Mouse (Mus musculus) layer of hippocampus, adult 2 months (tissue): Measurements from ENCODE around the gene Fmnl1. TPM values are rescaled to one million over a fixed set of nuclear protein-coding genes. Genes with fewer than 3 reads are reported as not detected.

Experiments used
- DNase-seq, 2 experiments: peaks; one replicate each; pipeline ENCODE4 v3.0.0; 2022; ENCODE audit warnings: low spot score in 2 of 2
- H3K27ac ChIP-seq: fragments of 200-600 bp; 2 replicates; pipeline ENCODE4 v1.8.1; 2022
- H3K4me3 ChIP-seq: fragments of 200-600 bp; 2 replicates; pipeline ENCODE4 v1.8.1; 2022; ENCODE audit warnings: mild to moderate bottlenecking
- CTCF ChIP-seq: fragments of 200-600 bp; conservative IDR thresholded peaks from 2 replicates; pipeline ENCODE4 v1.8.1; 2022; ENCODE audit warnings: antibody characterized with exemption, mild to moderate bottlenecking, moderate library complexity
- total RNA-seq, 2 experiments: library from RNA; stranded (reverse); gene quantifications; 2 replicates each; pipeline ENCODE4 v1.2.3; 2021

Fmnl1 gene
- total RNA-seq, 2 experiments from 2014 or later = 142 to 156 TPM

DNA sequence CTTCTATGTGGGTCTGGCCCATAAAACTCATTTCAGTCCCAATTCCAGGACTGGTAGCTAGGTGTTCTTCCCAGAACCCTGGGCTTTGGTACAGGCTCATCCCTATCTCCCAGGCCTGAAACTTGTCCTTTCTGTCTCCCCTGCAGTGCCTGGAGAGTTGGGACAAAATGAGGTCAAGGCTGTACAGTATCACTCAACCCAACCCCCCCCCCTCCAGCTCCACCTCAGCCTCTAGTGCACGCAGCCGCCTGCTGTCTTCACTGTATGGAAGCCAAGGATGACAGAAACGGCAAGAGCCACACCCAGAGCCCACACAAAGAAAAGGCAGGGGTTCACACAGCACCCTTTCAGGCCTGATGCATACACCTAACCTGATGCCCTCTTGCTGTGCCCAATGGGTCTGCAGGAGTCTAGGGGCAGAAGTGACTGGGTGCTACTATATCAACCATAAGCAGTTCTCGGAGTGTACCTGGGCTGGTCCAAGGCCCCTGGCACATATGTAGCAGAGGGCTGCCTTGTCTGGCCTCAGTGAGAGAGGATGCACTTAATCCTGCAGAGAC lies 75.9 kb downstream of the Fmnl1 start:
- no peak for TF ChIP-seq CTCF
- no peak overlapping the region for H3K4me3 ChIP-seq
- H3K27ac ChIP-seq = peak overlapping the region; percentile 75
- no peak for DNase-seq

DNA sequence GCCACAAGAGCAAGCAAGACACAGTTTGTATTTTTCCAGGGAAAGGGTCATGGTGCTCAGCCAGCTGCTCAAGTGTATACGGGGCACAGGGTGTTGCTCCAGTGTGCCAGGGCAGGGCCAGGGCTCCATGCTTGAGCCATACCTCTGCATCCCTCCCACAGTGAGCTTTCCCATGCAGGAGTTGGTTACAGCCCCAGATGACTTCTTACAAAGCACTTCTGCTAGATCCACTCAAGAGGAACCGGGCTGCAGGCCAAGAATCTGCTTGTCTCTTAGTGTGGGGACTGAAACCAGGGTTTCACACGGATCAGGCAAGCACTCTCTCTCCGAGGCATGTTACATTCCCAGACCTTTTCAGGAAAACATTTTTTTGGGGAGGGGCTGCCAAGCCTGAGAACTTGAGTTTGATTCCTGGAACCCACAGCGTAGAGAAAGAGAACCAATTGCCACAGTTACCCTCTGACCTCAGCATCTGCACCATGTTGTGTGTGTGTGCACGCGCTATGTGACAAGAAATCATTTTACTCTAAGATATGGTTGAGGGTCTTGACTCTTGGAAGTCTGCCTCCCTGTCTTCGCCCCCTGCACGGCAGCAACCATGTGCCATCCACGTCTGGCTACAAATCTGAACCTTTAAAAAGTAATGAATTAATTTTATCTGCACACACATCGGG lies 76.7 kb downstream of the Fmnl1 start:
- peak; percentile 63 to 77 for DNase-seq
- Histone ChIP-seq H3K27ac (peak overlapping the region; percentile 51; the same call in 1 of the 2 replicates), H3K4me3 (no peak overlapping the region)
- TF ChIP-seq CTCF = no peak

Other genes starting within 250 kb of the Fmnl1 start
- under 1 TPM; 0.27 to 0.74 TPM for gene Kif18b, start 246.0 kb upstream of the Fmnl1 start, total RNA-seq
- 10 to 100 TPM; 17.5 to 18.5 TPM for gene C1ql1, start 224.4 kb upstream of the Fmnl1 start, total RNA-seq
- gene Nmt1, start 142.9 kb upstream of the Fmnl1 start, total RNA-seq = 100 to 1,000 TPM; 169 to 173 TPM
- gene Dcakd, start 142.8 kb upstream of the Fmnl1 start, total RNA-seq = 10 to 100 TPM; 77.1 to 80.3 TPM
- 10 to 100 TPM in 1 of 2 experiments, 1 to 10 TPM in 1; 9.3 to 10.2 TPM for gene Plcd3, start 69.4 kb upstream of the Fmnl1 start, total RNA-seq
- gene Acbd4, start 69.4 kb upstream of the Fmnl1 start, total RNA-seq = 10 to 100 TPM; 87.1 to 91.0 TPM
- 10 to 100 TPM; 48.5 to 50.8 TPM for gene Hexim1, start 54.9 kb upstream of the Fmnl1 start, total RNA-seq
- gene Hexim2, start 38.7 kb upstream of the Fmnl1 start, total RNA-seq = 10 to 100 TPM in 1 of 2 experiments, 1 to 10 TPM in 1; 9.7 to 16.0 TPM
- 1 to 10 TPM; 1.5 to 2.0 TPM for gene 1700023F06Rik, start 37.5 kb downstream of the Fmnl1 start, total RNA-seq
- gene Spata32, start 47.3 kb downstream of the Fmnl1 start, total RNA-seq = 1 to 10 TPM; 1.2 to 1.3 TPM
- gene Map3k14, start 96.4 kb downstream of the Fmnl1 start, total RNA-seq = 1 to 10 TPM; 3.3 TPM
- 10 to 100 TPM; 11.8 to 14.0 TPM for gene Arhgap27, start 192.6 kb downstream of the Fmnl1 start, total RNA-seq
- gene Plekhm1, start 241.6 kb downstream of the Fmnl1 start, total RNA-seq = 10 to 100 TPM; 18.3 to 20.3 TPM